ENCODE assay signal across 10 mouse cellular contexts in the genomic region with DNA sequence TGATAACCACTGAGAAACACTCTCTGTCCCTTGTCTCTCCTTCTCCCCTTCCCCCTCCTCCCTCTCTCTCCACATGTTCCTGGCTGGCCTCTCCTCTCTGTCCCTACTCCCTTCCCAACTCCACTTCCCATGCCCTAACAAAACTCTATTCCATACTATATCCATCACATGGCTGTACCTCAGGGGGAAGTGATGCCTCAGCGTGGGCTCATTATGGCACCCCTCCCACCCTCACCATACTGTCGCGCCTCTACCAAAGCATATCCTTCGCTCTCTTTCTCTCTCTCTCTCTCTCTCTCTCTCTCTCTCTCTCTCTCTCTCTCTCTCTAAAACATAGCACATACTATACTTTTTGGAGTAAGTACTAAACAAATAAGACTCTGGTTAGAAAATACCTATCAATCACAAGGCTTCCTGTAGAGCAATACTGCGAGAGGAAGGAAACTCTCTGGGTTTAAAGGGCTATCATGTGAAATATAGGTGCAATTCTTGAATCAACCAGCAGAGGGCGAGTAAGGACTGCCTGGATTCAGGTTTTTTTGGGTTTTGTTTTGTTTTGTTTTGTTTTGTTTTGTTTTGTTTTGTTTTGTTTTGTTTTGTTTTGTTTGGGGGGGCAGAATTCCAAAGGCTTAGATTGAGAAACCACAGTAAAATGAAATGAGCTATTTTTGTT. TPM values are rescaled to one million over a fixed set of nuclear protein-coding genes. Genes with fewer than 3 reads are reported as not detected.
DNase-seq lines count a peak whose midpoint lies in the region; ATAC-seq and TF ChIP-seq lines count a peak whose summit lies in the region.
"Had no signal": no experiment of that assay in that cellular context is flagged by ENCODE, and none has a peak within 500 bp of the region (broad histone marks: within the 10 kb centered on the region; RNA-seq: fewer than 3 reads in every experiment).

No protein-coding gene starts in this region.

- no peak overlapping the region for H3K4me2 ChIP-seq in limb, embryonic 11.5 days (ENCODE audit: low read depth, severe bottlenecking)
- H3K4me2 ChIP-seq: liver, embryonic 15.5 days had no signal

- no peak for ATAC-seq in limb, embryonic 11.5 days (ENCODE audit: insufficient number of reproducible peaks, low FRiP score, low TSS enrichment, low read depth)
- ATAC-seq in Patski: no peak

- H3K27me3 ChIP-seq in limb, embryonic 11.5 days (ENCODE audit: control insufficient read depth, insufficient read depth, low read length): no peaks in the 10 kb centered on the region
- H3K27me3 ChIP-seq in limb, embryonic 10.5 days (ENCODE audit: low read depth, poor library complexity, severe bottlenecking): no peaks in the 10 kb centered on the region
- peaks cover 37% of the 10 kb centered on the region for H3K27me3 ChIP-seq in Patski
- H3K27me3 ChIP-seq: liver, embryonic 15.5 days had no signal

- CTCF ChIA-PET in Patski (lab: Charles Lee): interaction anchor here (0.7 to 2.0 kb wide), 9 partner anchors 9 to 56 kb away, joined by 3 to 7 read pairs (median 3); no protein-coding TSS in a partner anchor

- POLR2A ChIA-PET in Patski (lab: Charles Lee): no interaction called here

- no peaks in the 10 kb centered on the region for H3K9me3 ChIP-seq in limb, embryonic 11.5 days (ENCODE audit: control insufficient read depth, low read length)
- no peaks in the 10 kb centered on the region for H3K9me3 ChIP-seq in limb, embryonic 10.5 days (replicated peaks)
- H3K9me3 ChIP-seq: liver, embryonic 15.5 days had no signal

- no peaks in the 10 kb centered on the region for H3K4me1 ChIP-seq in limb, embryonic 11.5 days (ENCODE audit: control insufficient read depth, insufficient read depth, low read length)
- H3K4me1 ChIP-seq in limb, embryonic 10.5 days: no peaks in the 10 kb centered on the region
- H3K4me1 ChIP-seq: liver, embryonic 15.5 days had no signal

- in situ Hi-C loops in Patski (cut with MboI; ENCODE audit: low pct_unique_long_range_greater_than_20kb): loop anchor here (5.0 kb wide), 1 partner anchor 57 kb away; no protein-coding TSS in a partner anchor

- TF ChIP-seq CTCF in Patski (IDR thresholded peaks at IDR 0.05): peak; percentile 78

- peak; percentile 2 for DNase-seq in gastrocnemius, adult 18-20 months (ENCODE audit: low spot score)
- DNase-seq in gastrocnemius, adult 8-10 months (ENCODE audit: low spot score in 2 of 2): no peak
- peak; percentile 25 for DNase-seq in limb, embryonic 11.5 days (ENCODE audit: low spot score)
- DNase-seq in limb, embryonic 10.5 days (ENCODE audit: low spot score): no peak
- no peak for DNase-seq in Patski (ENCODE audit: low read depth, low spot score)
- peak; percentile 5 for DNase-seq in hindlimb bud, embryonic 11.5 days (ENCODE audit: extremely low spot score, low read depth, low spot score)
- DNase-seq in spleen, postnatal 10 days (ENCODE audit: low spot score in 2 of 2): no peak
- no peak for DNase-seq in testis, postnatal 14 days (ENCODE audit: low spot score)

- no peak overlapping the region for H3K27ac ChIP-seq in limb, embryonic 11.5 days (replicated peaks; ENCODE audit: low read depth, low read length)
- no peak overlapping the region for H3K27ac ChIP-seq in limb, embryonic 10.5 days
- H3K27ac ChIP-seq: liver, embryonic 15.5 days had no signal

- no peak overlapping the region for H3K4me3 ChIP-seq in limb, embryonic 11.5 days (ENCODE audit: low read depth, low read length)
- no peak overlapping the region for H3K4me3 ChIP-seq in limb, embryonic 10.5 days
- H3K4me3 ChIP-seq: liver, embryonic 15.5 days had no signal

- 54% methylated on average over 6 of the region's 6 CpGs for WGBS in limb, embryonic 11.5 days
- WGBS in limb, embryonic 10.5 days: 57% methylated on average over 6 of the region's 6 CpGs

- H3K36me3 ChIP-seq in limb, embryonic 11.5 days (ENCODE audit: control insufficient read depth, insufficient read depth, low read length): no peaks in the 10 kb centered on the region
- H3K36me3 ChIP-seq in limb, embryonic 10.5 days: no peaks in the 10 kb centered on the region
- H3K36me3 ChIP-seq: liver, embryonic 15.5 days had no signal

- H3K9ac ChIP-seq in limb, embryonic 11.5 days (ENCODE audit: low read length): no peak overlapping the region
- H3K9ac ChIP-seq: liver, embryonic 15.5 days had no signal

RNA-seq across cellular contexts. Expression of gene Lor, which starts 32.4 kb away (rescaled TPM):
- not detected for total RNA-seq in gastrocnemius, adult 18-20 months (2021)
- not detected for total RNA-seq in gastrocnemius, adult 8-10 months (2022)
- polyA plus RNA-seq in limb, embryonic 11.5 days (2014; fragmentation: Nextera tagmentation; extraction: Ambion mirVana): 0.69 and 1.2 TPM in 2 replicates
- polyA plus RNA-seq in limb, embryonic 10.5 days (2016; fragmentation: Nextera tagmentation; extraction: Ambion mirVana): 0.14 and 0.94 TPM in 2 replicates
- not detected for polyA plus RNA-seq in Patski (2021)
- polyA plus RNA-seq: liver, embryonic 15.5 days had no signal

RNA-seq across cellular contexts. Expression of gene Pglyrp3, which starts 36.1 kb away (rescaled TPM):
- total RNA-seq in gastrocnemius, adult 18-20 months (2021): not detected
- not detected for total RNA-seq in gastrocnemius, adult 8-10 months (2022)
- polyA plus RNA-seq in limb, embryonic 11.5 days (2014; fragmentation: Nextera tagmentation; extraction: Ambion mirVana): not detected in 2 replicates
- polyA plus RNA-seq in limb, embryonic 10.5 days (2016; fragmentation: Nextera tagmentation; extraction: Ambion mirVana): not detected in 2 replicates
- not detected for polyA plus RNA-seq in Patski (2021)
- polyA plus RNA-seq: frontal cortex, adult 2 months; liver, embryonic 15.5 days had no signal

Comparison
In these comparisons a context has a peak if more than half of its experiments do, and no peak if none do; other contexts are left out.
1. DNase-seq: peak in gastrocnemius, adult 18-20 months (single experiment), limb, embryonic 11.5 days (single experiment) and hindlimb bud, embryonic 11.5 days (single experiment); none in gastrocnemius, adult 8-10 months (0 of 2), limb, embryonic 10.5 days (single experiment), Patski (single experiment), spleen, postnatal 10 days (0 of 2) and testis, postnatal 14 days (single experiment).